Mouse (Mus musculus) left cerebral cortex, postnatal 36 days (tissue): ENCODE results near the gene Praf2. TPM values are rescaled to one million over a fixed set of nuclear protein-coding genes. Genes with fewer than 3 reads are reported as not detected.
"Not testable (repeated sequence)": the region's sequence is repeated elsewhere in the genome, so short reads cannot be mapped to it uniquely, and the experiment has no call there.

ENCODE experiments used
- DNase-seq, 2 experiments: peaks; one replicate each; pipeline ENCODE4 v3.0.0; 2021 to 2022; ENCODE audit warnings: low spot score in 2 of 2, mixed read lengths in 1 of 2
- intact Hi-C: fragments of 180-260 bp; cut with DNase I; formaldehyde crosslinking; loops from one replicate; pipeline ENCODE4 v1.15.1; 2025
- total RNA-seq, 2 experiments: library from RNA; stranded (reverse); gene quantifications; 2 replicates each; pipeline ENCODE4 v1.2.3; 2021

Gene Praf2
- total RNA-seq, 2 experiments from 2014 or later, result 91.1 to 103 TPM

GRCm38 (mm10) chrX:7728922-7729265 lies 655 bp downstream of the Praf2 start:
- DNase-seq, result no peak
- intact Hi-C loops, result no loop called here

- intact Hi-C loops, result no loop called here
- DNase-seq, result peak; percentile 32 to 36
These were observed 5.4 kb downstream of the Praf2 start for GRCm38 (mm10) chrX:7733571-7734156.

DNA sequence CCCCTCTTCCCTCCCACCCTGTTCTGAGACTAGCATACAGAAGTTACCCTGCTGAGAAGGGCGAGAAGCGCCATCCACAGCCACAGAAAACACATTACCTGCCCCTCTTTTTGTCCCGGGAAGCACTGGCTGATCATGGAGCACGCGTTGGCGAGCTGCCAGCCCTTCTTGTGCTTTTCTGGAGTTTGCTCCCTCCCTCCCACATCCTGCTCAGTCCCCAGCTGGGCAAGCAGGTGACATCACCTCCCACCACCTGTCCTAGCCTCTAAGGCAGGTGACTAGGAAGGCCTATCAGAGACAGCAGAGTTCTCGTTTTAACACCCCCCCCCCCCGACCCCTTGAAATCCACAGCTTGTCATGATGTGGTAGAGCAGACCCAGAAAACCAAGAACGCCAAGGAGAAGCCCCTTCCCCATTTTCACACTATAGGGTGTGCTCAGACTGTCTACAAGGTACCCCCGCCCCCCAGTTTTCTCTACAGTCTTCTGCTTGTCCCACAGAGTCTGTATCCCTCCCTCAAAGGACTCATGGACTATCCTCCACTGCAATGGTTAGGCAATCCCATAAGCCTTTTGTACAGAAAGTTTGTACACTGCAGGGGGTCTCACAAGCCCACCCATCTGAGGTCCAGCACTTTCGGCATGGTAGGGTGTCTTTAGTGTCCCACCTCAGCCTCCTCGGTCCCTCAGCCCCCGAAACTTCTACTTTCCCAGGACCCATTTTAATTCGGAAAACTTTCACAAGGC lies 11.3 kb downstream of the Praf2 start:
- intact Hi-C loops, result no loop called here
- DNase-seq, result peak in 1 of 2 experiments; percentile 21

- intact Hi-C loops, result no loop called here
- no peak for DNase-seq
These were observed 12.0 kb downstream of the Praf2 start for GRCm38 (mm10) chrX:7740082-7740819.

- DNase-seq, result no peak
These were observed 12.9 kb downstream of the Praf2 start for GRCm38 (mm10) chrX:7741103-7741502.

GRCm38 (mm10) chrX:7743470-7743869 lies 15.2 kb downstream of the Praf2 start:
- DNase-seq, result no peak
- intact Hi-C loops, result no loop called here

More at GRCm38 (mm10) chrX:7741103-7741502, 12.9 kb downstream of the Praf2 start:
- intact Hi-C loops, result no loop called here

DNA sequence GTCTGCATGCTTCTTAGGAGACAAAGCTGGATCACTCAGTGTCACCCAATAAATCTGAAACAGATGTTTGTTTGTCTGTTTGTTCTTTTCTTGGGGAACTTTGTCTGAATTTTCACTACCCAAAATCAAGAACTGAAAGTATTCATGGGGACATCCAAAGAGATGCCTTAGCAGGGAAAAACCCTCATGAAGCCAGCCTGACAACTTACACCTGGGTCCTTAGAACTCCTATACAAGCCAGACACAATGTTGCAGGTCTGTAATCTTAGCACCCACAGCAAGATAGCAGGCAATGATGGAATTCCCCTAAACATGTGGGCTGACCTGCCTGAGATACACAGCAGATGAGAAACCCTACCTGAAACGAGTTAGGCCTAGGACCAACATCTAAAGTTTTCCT lies 16.7 kb downstream of the Praf2 start:
- intact Hi-C loops, result no loop called here
- DNase-seq, result no peak

- DNase-seq, result no peak
- intact Hi-C loops, result no loop called here
These were observed 17.2 kb downstream of the Praf2 start for GRCm38 (mm10) chrX:7745429-7745828.

GRCm38 (mm10) chrX:7750432-7751116 lies 22.3 kb downstream of the Praf2 start, which contains the start of gene Ccdc120:
Gene Ccdc120, minus strand, starts transcription at chrX:7750905.
- intact Hi-C loops, result no loop called here
- peak; percentile 73 to 77 for DNase-seq

- intact Hi-C loops, DNase-seq: not testable (repeated sequence)
These were observed 25.4 kb downstream of the Praf2 start for GRCm38 (mm10) chrX:7753627-7754026.

DNA sequence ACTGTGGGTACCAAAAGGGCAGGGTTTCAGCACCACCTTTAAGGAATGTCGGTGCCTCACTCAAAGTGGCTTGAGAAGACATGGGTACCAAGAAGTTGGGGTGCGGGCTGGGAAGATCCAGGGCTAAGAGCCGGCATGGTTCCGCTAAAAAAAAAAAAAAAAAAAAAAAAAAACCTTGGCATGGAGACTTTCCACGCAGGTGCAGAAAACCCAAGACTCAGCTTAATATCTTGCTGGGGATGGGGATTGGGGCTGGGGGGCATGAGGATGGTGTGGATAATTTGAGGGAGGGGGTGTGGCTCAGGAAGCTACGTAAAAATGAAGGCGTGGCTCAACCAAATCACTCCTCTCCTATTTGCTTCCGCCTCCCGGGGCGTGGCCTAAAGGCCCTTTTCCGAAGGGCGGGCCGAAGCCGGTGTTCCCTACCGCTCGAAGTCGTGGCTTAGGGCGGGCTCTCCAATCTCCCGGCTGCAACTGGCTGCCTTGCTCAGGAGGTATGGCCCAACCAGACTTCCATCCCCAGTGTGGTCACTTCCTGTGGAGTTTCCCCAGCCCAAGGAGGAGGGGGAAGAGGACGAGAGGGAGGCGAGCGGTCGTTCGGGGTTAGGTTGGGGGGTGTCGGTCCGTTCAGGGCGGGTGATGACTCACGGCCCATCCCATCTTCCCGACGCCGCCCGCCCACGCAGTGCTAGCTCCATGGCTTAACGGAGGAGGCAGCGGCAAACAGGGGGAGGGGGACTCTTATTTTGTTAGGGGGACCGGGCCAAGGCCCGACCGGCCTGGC lies 34.1 kb downstream of the Praf2 start, which contains the start of gene Tfe3:
Tfe3 (plus strand) TSS at position 424 of the 784 bp plus-strand sequence.
- intact Hi-C loops, result no loop called here
- peak; percentile 86 for DNase-seq

DNA sequence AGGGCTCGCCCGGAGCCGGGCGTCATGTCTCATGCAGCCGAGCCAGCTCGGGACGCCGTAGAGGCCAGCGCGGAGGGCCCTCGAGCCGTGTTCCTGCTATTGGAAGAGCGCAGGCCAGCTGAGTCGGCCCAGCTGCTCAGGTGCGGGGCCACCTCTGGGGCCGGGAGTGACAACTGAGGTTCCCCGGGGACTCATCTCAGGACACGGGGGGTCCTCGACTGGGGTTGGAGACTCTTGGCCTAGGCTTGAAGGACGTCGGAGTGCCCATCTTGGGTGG lies 34.6 kb downstream of the Praf2 start:
- intact Hi-C loops, result no loop called here

DNA sequence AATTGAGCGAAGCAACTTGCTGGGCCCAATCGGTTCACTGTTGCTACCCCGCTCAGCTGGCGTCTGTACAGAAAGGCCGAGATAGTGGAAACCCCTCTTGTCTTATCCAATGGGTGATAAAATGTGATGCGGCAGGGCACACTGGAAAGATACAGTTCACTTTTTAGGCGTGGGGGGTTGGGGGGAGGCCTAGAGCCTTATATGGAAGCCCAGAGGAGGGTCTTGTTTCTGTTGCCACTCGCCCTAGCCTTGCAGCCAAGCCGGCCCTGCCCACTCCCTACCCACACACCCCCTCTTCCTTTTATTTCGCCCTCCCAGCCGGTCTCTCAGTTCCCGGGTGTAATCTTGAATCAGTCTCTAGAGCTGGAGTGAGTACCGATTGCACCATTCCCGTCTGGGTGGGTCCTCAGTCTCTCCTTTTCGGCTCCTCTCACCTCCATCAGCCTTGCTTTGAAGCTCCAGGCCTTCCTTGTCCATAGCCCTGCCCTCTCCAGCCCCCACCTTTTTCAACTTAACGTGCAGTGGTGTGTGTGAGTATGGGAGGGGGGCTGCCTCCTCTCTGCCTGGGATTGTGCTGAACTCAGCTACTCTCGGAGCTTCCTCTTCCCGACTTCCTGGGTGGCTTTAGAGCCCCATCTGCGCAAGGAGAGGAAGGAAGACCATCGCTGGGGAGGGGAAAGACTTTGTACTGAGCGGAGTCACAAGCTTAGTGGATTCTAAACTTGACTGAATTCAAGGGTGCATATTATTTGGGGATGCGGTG lies 35.6 kb downstream of the Praf2 start:
- DNase-seq, result no peak
- intact Hi-C loops, result no loop called here

More for the DNA sequence above, 34.6 kb downstream of the Praf2 start:
- DNase-seq, result no peak

DNA sequence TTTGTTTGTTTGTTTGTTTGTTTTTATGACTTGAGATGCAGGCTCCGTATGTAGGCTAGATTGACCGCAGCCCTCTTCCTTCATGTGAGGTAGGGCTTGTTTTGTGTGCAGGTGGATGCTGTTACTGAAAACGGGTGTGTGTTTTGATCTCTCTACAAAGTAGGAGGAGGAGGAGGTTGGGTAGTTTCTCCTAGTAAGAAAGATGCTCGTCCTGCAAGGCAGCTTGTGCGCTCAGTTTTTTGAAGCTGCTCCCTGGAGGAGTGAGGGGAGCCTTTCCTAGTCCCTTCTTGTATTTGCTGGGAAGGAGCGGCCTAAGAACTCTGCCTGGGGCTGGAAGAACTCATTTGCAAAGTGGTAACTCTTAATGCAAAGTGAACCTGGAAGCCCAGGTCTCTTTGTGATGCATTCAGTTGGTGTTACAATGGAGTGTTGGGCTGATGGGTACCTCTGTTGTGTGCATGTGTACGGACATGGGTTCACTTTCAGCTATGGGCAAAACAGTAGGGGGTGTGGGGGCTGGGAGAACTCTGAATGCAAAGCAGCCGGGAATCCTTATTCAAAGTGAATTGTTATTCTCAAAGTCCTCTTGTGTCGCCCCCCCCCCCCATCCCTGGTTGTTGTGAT lies 36.5 kb downstream of the Praf2 start:
- no peak for DNase-seq
- intact Hi-C loops, result no loop called here

DNA sequence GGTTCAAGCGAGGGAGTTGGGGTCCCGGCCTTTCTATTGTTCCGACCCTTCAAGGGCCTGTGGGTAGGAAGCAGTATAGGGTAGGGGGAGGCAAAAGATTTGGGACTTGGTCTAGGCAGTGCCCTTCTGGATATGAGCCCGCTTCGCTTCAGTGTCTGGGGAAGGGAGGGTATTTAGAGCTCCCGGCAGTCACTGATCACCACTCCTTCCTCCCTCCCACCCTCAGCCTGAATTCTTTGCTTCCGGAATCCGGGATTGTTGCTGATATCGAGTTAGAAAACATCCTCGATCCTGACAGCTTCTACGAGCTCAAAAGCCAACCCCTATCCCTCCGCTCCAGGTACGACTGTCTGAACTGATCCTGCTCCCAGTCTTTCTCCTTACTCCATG lies 37.0 kb downstream of the Praf2 start:
- intact Hi-C loops, result no loop called here
- DNase-seq, result no peak

- DNase-seq, result no peak
- intact Hi-C loops, result no loop called here
These were observed 37.5 kb downstream of the Praf2 start for GRCm38 (mm10) chrX:7765764-7766163.

GRCm38 (mm10) chrX:7769302-7770017 lies 41.2 kb downstream of the Praf2 start:
- intact Hi-C loops, result no loop called here
- DNase-seq, result no peak

GRCm38 (mm10) chrX:7772766-7773165 lies 44.5 kb downstream of the Praf2 start:
- DNase-seq, result no peak
- intact Hi-C loops, result no loop called here
